Mouse (Mus musculus) neural tube, embryonic 12.5 days (tissue): ENCODE data around the gene Agap2. TPM values are rescaled to one million over a fixed set of nuclear protein-coding genes. Genes with fewer than 3 reads are reported as not detected.
"Not testable (repeated sequence)": the region's sequence is repeated elsewhere in the genome, so short reads cannot be mapped to it uniquely, and the experiment has no call there.

ENCODE experiments used
- ATAC-seq: fragments of 200-750 bp; cut with Nextera tagmentation; 2 replicates; pipeline ENCODE4 v1.8.0; 2017; ENCODE audit warnings: low read depth, mild to moderate bottlenecking, moderate TSS enrichment, moderate library complexity; ENCODE audit not compliant: low FRiP score
- H3K27ac ChIP-seq: fragments of 300-500 bp; sonication (generic); 2 replicates; pipeline ENCODE4 v1.5.1; 2016
- H3K27me3 ChIP-seq: fragments of 300-500 bp; sonication (generic); replicated peaks from 2 replicates; pipeline ENCODE4 v1.6.1; 2016; ENCODE audit warnings: mild to moderate bottlenecking
- H3K36me3 ChIP-seq: fragments of 300-500 bp; sonication (generic); 2 replicates; pipeline ENCODE4 v1.6.1; 2016; ENCODE audit warnings: mild to moderate bottlenecking
- H3K4me1 ChIP-seq: fragments of 300-500 bp; sonication (generic); 2 replicates; pipeline ENCODE4 v1.6.1; 2016
- H3K4me2 ChIP-seq: fragments of 300-500 bp; sonication (generic); replicated peaks from 2 replicates; pipeline ENCODE4 v1.6.1; 2016; ENCODE audit warnings: mild to moderate bottlenecking
- H3K4me3 ChIP-seq: fragments of 300-500 bp; sonication (generic); 2 replicates; pipeline ENCODE4 v1.5.1; 2016
- H3K9ac ChIP-seq: fragments of 300-500 bp; sonication (generic); 2 replicates; pipeline ENCODE4 v1.6.1; 2016; ENCODE audit warnings: mild to moderate bottlenecking
- H3K9me3 ChIP-seq: fragments of 300-500 bp; sonication (generic); 2 replicates; pipeline ENCODE4 v1.6.1; 2016; ENCODE audit warnings: mild to moderate bottlenecking
- WGBS: fragments of 180-500 bp; shearing (Covaris S2); methylation state at CpG from one replicate; pipeline ENCODE4 v1.1.7; 2016; 5-methylcytosine and 5-hydroxymethylcytosine counted together
- polyA plus RNA-seq: library from polyadenylated mRNA; unstranded; fragments of >200 nt; fragmentation: Nextera tagmentation; extraction: Ambion mirVana; gene quantifications from 2 replicates; pipeline ENCODE4 v1.2.1, GENCODE M21; 2016

Agap2 gene
- polyA plus RNA-seq, 1 experiment from 2014 or later, result 1.3 TPM

- WGBS, result 78% methylated on average over 9 of the region's 9 CpGs
- Histone ChIP-seq H3K27me3 (peaks cover 6% of the 10 kb centered on the region; the same call in 1 of the 2 replicates), H3K4me3 (peak overlapping the region; percentile 48), H3K9me3 (no peaks in the 10 kb centered on the region), H3K4me2 (peak overlapping the region; percentile 96), H3K9ac (peak overlapping the region; percentile 67), H3K4me1 (peaks cover 28% of the 10 kb centered on the region), H3K27ac (no peak overlapping the region), H3K36me3 (peaks cover 24% of the 10 kb centered on the region)
- no peak for ATAC-seq
Measured at GRCm38 (mm10) chr10:127071203-127071602, 3.9 kb upstream of the Agap2 start.

- H3K36me3 ChIP-seq, result peaks cover 13% of the 10 kb centered on the region
- 93% methylated on average over 4 of the region's 4 CpGs for WGBS
Measured at GRCm38 (mm10) chr10:127072270-127072669, 2.8 kb upstream of the Agap2 start.

GRCm38 (mm10) chr10:127072969-127073368 lies 2.1 kb upstream of the Agap2 start:
- Histone ChIP-seq H3K4me1 (peaks cover 27% of the 10 kb centered on the region), H3K27me3 (peaks cover 13% of the 10 kb centered on the region)
- 71% methylated on average over 2 of the region's 2 CpGs for WGBS
- H3K36me3 ChIP-seq, H3K4me3 ChIP-seq, ATAC-seq, H3K27ac ChIP-seq, H3K9ac ChIP-seq, H3K9me3 ChIP-seq, H3K4me2 ChIP-seq: not testable (repeated sequence)

More at GRCm38 (mm10) chr10:127072270-127072669, 2.8 kb upstream of the Agap2 start:
- H3K4me1 ChIP-seq, result peaks cover 24% of the 10 kb centered on the region
- not testable (repeated sequence) for ATAC-seq, H3K27ac ChIP-seq, H3K9ac ChIP-seq, H3K27me3 ChIP-seq, H3K9me3 ChIP-seq, H3K4me2 ChIP-seq, H3K4me3 ChIP-seq

GRCm38 (mm10) chr10:127073981-127074380 lies 1.1 kb upstream of the Agap2 start:
- H3K4me1 ChIP-seq, result peaks cover 24% of the 10 kb centered on the region
- H3K36me3 ChIP-seq, result no peaks in the 10 kb centered on the region
- H3K9me3 ChIP-seq, result no peaks in the 10 kb centered on the region
- H3K27me3 ChIP-seq, result peaks cover 18% of the 10 kb centered on the region
- no peak overlapping the region for H3K4me3 ChIP-seq
- no peak overlapping the region for H3K4me2 ChIP-seq
- 91% methylated on average over 1 of the region's 1 CpGs for WGBS
- no peak for ATAC-seq
- H3K27ac ChIP-seq, result no peak overlapping the region
- no peak overlapping the region for H3K9ac ChIP-seq

- no peak for ATAC-seq
- Histone ChIP-seq H3K4me3 (no peak overlapping the region), H3K9ac (no peak overlapping the region), H3K4me1 (peaks cover 34% of the 10 kb centered on the region), H3K36me3 (no peaks in the 10 kb centered on the region), H3K27ac (no peak overlapping the region), H3K4me2 (no peak overlapping the region), H3K9me3 (no peaks in the 10 kb centered on the region), H3K27me3 (peaks cover 34% of the 10 kb centered on the region)
- 82% methylated on average over 8 of the region's 8 CpGs for WGBS
Measured at GRCm38 (mm10) chr10:127075651-127076050, 567 bp downstream of the Agap2 start.

DNA sequence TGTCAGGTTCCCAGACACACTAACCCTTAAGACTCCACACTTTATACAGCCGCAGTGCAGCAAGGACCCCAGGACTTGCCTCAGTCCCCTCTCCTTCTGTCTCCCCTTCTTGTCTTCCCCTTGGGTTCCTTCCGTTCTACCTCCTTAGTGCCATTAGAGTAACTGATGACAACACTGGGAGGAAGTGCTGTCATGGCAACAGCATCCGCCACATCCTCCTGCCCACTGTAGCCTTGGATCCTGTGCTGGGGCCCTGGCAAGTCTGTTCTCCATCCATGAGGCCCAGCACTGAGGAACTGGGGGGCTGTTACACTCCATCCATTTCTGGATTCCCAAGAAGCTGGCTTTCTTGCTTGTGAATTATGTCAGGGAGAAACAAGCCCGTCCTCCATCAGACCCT lies 998 bp downstream of the Agap2 start:
- no peak for ATAC-seq
- Histone ChIP-seq H3K36me3 (no peaks in the 10 kb centered on the region), H3K9me3 (no peaks in the 10 kb centered on the region), H3K4me1 (peaks cover 34% of the 10 kb centered on the region), H3K27me3 (peaks cover 39% of the 10 kb centered on the region), H3K9ac (no peak overlapping the region), H3K27ac (no peak overlapping the region), H3K4me3 (no peak overlapping the region), H3K4me2 (no peak overlapping the region; the same call in 1 of the 2 replicates)
- 42% methylated on average over 4 of the region's 4 CpGs for WGBS

DNA sequence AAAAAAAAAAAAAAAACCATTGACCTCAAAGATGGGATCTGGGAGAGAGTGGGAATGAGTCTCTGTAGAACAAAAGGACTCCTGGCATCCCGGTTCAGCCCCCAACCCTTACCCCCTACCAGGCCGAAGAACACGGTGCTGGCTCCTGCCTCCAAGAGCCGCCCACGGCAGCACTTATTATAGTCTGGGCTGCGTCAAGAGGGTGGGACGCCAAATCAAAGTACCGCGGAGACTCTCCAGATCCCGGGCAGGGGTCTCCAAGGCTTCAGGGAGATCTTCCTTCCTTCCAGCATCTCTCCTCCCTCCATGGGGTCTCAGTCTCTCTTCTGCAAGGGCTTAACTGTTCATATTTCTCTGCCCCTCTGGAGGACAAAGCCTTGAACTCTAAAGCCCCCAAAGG lies 2.4 kb downstream of the Agap2 start:
- peaks cover 44% of the 10 kb centered on the region for H3K4me1 ChIP-seq
- no peaks in the 10 kb centered on the region for H3K9me3 ChIP-seq
- H3K4me3 ChIP-seq, result no peak overlapping the region
- 4% methylated on average over 10 of the region's 10 CpGs for WGBS
- H3K27ac ChIP-seq, result no peak overlapping the region
- no peak for ATAC-seq
- H3K27me3 ChIP-seq, result peaks cover 53% of the 10 kb centered on the region
- H3K4me2 ChIP-seq, result peak overlapping the region; percentile 98
- no peaks in the 10 kb centered on the region for H3K36me3 ChIP-seq
- H3K9ac ChIP-seq, result peak overlapping the region; percentile 4; the same call in 1 of the 2 replicates

- WGBS, result 3% methylated on average over 12 of the region's 12 CpGs
- H3K4me1 ChIP-seq, result peaks cover 44% of the 10 kb centered on the region
- H3K36me3 ChIP-seq, result no peaks in the 10 kb centered on the region
- H3K27ac ChIP-seq, result no peak overlapping the region
- no peaks in the 10 kb centered on the region for H3K9me3 ChIP-seq
- H3K4me3 ChIP-seq, result peak overlapping the region; percentile 70
- ATAC-seq, result peak; percentile 54
- peaks cover 59% of the 10 kb centered on the region for H3K27me3 ChIP-seq
- H3K9ac ChIP-seq, result peak overlapping the region; percentile 23; the same call in 1 of the 2 replicates
- peak overlapping the region; percentile 98 for H3K4me2 ChIP-seq
Measured at GRCm38 (mm10) chr10:127078001-127078676, 3.1 kb downstream of the Agap2 start.

DNA sequence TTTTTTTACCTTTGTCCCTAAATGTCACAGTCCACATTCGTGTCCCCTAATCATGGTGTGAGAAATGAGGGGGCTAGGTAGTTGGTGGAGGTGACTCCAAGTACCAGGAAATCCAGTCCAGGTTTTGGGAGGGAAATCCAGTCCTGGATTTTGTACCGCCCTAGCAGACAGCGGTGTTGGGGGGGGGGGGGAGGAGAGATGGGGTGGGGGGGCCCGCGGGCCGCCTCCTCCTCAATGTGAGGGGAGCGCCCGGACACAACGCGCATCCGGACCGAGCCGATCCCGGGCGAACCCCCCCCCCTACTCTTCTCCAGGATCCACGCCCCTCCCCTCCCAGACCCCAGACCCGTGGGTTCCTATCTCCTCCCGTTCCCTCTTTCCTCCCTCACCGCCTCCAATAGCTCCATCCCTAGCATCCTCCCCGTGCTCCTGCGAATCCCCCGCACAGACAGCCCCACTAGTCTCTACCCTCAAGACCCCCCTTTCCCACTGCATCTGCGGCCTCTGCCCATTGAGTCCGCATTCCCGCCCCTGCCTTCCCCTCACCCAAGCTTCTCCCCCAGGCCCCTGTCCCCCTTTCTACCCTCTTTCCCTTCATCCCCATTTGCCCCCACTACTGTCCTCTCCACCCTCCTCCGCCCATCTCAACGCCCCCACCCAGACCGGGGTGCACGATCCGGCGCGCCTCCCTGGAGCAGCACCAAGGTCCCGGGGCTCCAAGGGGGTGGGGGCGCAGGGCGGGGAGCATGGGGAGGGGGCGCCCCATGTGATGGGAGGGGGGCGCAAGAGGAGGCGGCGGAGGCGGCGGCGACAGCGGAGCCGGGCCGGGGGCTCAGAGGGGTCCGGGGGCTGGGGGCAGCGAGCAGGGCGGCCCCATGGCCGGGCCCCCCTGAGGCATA lies 3.8 kb downstream of the Agap2 start:
- H3K4me3 ChIP-seq, result peak overlapping the region; percentile 70
- peak overlapping the region; percentile 98 for H3K4me2 ChIP-seq
- H3K27ac ChIP-seq, result peak overlapping the region; percentile 53; the same call in 1 of the 2 replicates
- peak overlapping the region; percentile 84 for H3K9ac ChIP-seq
- ATAC-seq, result peak; percentile 63
- H3K4me1 ChIP-seq, result peaks cover 44% of the 10 kb centered on the region
- no peaks in the 10 kb centered on the region for H3K9me3 ChIP-seq
- H3K36me3 ChIP-seq, result no peaks in the 10 kb centered on the region
- under 1% methylated on average over 48 of the region's 49 CpGs for WGBS
- peaks cover 67% of the 10 kb centered on the region for H3K27me3 ChIP-seq

GRCm38 (mm10) chr10:127079665-127080391 lies 4.7 kb downstream of the Agap2 start:
- H3K9me3 ChIP-seq, result no peaks in the 10 kb centered on the region
- peak overlapping the region; percentile 70 for H3K4me3 ChIP-seq
- peak overlapping the region; percentile 84 for H3K9ac ChIP-seq
- H3K4me2 ChIP-seq, result peak overlapping the region; percentile 98
- WGBS, result 1% methylated on average over 70 of the region's 70 CpGs
- peaks cover 44% of the 10 kb centered on the region for H3K4me1 ChIP-seq
- no peak overlapping the region for H3K27ac ChIP-seq
- H3K36me3 ChIP-seq, result no peaks in the 10 kb centered on the region
- peaks cover 73% of the 10 kb centered on the region for H3K27me3 ChIP-seq
- no peak for ATAC-seq

DNA sequence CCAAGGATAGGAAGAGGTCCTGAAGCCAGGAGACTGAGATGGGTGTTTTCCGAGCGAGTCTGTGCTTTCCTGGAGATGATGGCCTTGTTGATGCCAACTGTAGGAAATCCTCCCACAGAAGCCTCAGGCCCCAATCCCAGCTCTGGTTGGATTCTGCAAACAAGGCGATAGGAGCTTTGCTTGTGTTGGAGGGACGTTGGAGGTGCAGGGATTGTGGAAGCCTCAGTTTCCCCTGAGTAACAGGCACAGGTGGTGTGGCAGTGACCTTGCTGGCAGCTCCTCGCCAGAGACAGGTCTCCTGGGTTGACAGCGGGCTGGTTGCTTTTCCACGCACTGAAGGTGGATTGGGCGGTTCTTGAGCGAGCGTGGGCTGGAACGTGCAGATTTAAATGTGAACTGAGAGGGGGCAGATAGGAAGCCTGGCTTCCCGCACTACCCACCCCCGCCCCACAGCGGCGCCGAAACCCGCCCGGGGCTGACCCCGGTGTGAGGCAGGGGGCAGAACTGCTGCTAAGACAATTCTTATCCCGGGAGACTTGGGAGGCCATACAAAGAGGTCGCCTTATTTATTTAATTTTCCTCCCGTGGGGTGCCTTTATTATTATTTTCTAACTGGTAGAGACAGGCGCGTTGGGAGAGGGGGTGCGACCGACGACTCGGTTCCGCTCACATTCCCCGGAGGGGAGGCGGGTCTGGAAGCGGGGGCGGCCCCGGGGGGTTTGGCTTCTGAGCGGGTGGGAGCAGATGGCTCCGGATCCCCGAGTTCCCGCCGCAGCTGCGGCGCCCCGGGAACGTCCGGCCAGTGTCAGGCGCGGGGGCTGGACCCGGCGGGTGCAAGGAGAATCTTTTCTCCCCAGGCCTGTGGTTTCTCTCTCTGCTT lies 6.1 kb downstream of the Agap2 start:
- Histone ChIP-seq H3K4me2 (peak overlapping the region; percentile 98), H3K27ac (no peak overlapping the region), H3K36me3 (no peaks in the 10 kb centered on the region), H3K4me3 (peak overlapping the region; percentile 70), H3K9me3 (no peaks in the 10 kb centered on the region), H3K9ac (peak overlapping the region; percentile 43; the same call in 1 of the 2 replicates), H3K4me1 (peaks cover 44% of the 10 kb centered on the region), H3K27me3 (peaks cover 70% of the 10 kb centered on the region)
- WGBS, result 3% methylated on average over 48 of the region's 48 CpGs
- no peak for ATAC-seq
